Mouse (Mus musculus) embryo, embryonic 11.5 days (tissue): ENCODE data around the gene Asic1.
A peak's percentile ranks its signal among the peaks of the same experiment; 100 is the strongest.

Source experiments
- DNase-seq: peaks from one replicate; pipeline ENCODE4 v3.0.0-alpha.2; 2012; ENCODE audit warnings: low read depth, low spot score

The Asic1 gene

DNA sequence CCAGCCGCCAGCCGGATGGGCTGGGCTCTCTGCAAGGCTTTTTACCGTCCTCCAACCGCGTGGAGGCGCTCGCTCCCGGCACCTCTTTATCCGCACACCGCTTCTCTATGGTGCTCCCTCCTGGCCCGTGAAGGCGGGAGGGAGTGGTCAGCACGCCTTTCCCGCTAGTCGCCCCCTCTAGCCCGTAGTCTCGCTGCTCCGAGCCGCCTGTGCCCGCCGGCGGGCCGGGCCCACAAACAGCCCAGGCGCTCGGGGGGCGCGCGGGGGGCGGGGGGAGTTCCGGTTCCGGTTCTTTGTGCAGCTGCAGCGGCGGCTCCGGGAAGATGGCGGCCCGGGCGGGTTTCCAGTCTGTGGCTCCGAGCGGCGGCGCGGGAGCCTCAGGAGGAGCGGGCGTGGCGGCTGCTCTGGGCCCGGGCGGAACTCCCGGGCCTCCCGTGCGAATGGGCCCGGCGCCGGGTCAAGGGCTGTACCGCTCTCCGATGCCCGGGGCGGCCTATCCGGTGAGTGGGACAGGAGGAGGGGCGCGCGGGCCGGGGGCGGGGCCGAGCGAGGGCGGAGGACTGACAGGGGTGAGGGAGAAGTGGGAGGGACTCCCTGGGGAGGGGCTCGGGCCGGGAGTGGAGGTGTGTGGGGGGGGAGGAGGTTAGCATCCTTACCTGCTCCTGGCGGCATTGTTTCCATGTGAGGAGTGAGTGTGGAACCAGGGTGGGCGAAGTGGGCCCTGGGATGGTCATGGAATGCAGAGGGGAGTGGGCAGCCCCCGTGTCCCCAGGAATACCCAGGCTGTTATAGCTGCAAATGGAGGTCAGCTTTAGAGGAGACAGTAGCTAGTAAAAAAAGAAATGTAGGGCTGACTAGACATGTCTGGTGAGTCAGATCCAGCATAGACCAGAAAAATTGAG lies 32.1 kb downstream of the Asic1 start, which contains the start of gene Smarcd1:
Gene Smarcd1 (plus strand): TSS at position 131 of the 902 bp plus-strand sequence.
- DNase-seq = peak; percentile 93

- DNase-seq = no peak
Observed at GRCm38 (mm10) chr15:99703104-99703503, 32.9 kb downstream of the Asic1 start.

GRCm38 (mm10) chr15:99703676-99704040 lies 33.5 kb downstream of the Asic1 start:
- no peak for DNase-seq

DNA sequence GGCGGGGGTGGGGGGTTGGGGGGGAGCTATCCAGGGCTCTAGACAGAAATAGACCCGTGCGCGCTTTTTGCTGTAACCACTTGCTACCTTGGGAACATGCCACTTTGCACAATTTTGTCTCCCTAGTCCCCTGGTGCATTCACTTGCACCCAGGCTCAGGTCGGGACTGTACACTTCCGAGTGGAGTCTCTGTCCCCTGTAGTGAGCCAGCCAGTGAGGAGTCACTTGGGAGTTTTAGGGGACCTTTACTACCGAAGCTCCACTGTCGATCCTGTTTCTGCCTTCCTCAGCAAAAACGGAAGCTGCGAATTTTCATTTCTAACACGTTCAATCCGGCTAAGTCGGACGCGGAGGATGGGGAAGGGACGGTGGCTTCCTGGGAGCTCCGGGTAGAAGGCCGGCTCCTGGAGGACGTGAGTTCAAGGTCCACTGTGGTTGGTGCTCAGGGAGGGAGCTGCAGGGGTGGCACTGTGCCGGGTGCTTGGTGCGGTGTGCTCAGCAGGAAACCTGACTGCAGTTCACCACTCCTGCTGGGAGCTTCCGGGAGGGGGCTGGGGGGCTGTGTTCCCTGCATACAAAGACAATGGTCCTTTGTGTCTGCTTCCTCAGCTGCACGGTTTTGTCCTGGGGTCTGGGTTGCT lies 34.0 kb downstream of the Asic1 start:
- DNase-seq = no peak

GRCm38 (mm10) chr15:99704881-99705280 lies 34.7 kb downstream of the Asic1 start:
- DNase-seq = no peak

GRCm38 (mm10) chr15:99705440-99706048 lies 35.4 kb downstream of the Asic1 start, which contains the start of gene Gm17349:
TSS of gene Gm17349 (minus strand) at chr15:99705490.
- no peak for DNase-seq

DNA sequence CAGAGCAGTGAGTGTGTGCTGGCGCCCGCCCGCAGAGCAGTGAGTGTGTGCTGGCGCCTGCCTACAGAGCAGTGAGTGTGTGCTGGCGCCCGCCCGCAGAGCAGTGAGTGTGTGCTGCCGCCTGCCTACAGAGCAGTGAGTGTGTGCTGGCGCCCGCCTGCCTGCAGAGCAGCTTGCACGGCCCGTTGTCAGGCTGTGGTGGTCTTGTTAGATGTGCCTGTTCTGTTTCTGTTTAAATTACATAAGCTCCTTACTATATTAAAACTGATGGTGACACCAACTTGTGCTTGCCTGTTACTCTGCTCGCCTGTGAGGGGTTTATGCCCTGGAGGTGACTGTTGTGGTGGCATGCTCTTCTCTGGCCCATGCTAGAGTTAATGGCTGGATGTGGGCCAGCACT lies 38.0 kb downstream of the Asic1 start:
- DNase-seq = no peak

DNA sequence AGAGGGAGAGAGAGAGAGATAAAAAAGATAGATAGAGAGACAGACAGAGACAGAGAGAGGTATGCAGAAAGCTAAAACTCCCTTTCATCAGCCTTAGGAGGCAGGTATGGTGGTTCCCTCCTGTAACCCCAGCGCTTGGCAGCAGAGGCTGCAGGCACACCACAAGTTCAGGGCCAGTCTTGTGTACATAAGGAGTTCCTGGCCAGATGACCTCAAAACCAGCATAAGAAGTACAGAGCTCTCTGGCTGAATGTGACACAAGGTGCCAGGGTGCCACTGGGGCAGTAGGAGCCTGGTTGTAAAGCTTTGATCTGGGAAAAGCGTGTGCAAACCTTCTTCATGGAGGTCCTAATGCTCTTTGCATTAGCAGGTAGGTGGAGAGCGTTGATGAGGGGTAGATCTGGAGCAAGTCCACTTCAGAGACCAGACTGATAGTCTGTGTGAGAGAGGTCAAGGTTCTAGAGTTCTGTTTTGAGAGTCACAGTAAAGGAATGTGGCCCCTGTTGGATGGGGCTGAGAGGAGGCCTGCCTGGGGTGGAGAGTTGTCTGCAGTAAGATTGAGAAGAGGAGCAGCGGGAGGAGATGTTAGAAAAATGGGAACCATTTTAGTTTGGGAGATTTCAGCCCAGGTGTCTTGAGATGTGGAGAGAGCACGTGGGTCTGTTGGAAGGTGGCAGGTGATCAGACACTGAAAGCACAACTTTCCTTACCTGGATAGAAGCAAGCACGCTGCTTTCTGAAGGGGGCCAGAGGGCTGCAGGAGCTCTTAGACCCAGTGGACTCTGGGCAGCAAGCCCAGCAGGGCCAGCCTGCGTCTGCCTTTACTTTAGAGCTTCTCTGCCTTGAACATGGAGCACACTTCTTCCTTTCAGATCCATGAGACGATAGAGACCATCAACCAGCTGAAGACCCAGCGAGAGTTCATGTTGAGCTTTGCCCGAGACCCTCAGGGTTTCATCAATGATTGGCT lies 40.3 kb downstream of the Asic1 start:
- DNase-seq = no peak

DNA sequence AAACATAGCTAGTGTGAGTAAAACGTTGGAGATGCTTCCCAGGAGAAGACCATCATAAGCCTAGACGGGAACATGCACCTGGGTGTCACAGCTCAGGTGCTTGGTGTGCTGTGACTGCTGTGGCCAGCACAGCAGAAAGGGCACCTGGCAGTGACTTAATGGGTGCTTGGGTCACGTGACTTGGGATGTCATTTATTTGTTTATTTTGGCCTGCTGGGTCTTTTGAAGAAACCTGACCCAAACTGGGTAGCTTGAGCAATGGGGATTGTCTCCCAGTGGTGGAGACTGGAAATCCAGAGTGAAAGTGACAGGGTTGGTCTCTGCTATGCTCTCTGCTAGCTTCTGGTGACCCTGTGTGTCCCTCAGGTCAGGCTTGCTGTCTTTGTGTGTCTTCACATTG lies 41.3 kb downstream of the Asic1 start:
- no peak for DNase-seq

DNA sequence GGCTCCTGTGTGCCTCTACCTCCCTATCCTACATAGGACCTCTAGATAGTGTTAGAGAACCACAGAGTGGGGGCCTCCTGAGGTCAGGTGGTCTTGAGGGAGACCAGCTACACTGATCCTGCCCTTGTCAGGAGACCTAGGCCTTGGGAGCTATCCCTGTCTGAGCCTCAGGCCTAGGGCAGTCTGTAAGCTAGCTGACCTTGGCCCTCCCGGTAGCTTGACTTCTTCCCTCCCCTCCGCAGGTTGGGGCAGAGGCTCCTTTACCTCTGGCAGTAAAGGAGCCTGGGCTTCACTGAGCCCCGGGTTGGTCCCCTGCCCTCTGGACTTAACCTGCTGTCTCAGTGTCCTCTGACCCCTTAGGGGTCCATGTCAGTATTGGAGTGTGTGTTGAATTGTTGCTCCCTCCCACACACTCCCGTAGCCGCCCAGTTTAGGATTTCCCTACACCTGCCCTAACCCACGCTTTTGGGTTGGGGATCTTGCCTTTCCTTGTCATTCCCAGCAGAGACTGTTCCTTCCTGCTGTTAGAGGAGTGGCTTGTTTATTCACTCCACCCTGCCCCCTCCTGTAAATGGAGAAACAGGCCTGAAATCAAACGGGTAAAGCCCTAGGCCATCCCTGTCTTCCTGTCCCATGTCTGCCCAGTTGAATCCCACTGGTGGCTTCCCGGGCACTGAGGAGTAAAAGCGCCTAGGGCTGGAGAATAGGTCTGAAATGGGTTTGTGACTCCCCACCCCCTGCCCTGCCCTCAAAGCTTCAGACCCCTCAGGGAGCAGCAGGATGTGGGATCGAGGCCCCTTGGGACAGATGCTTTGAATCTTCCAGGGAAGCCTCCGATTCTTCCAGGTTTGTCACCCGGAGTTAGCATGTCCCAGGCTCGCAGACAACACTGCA lies 42.7 kb downstream of the Asic1 start:
- no peak for DNase-seq

DNA sequence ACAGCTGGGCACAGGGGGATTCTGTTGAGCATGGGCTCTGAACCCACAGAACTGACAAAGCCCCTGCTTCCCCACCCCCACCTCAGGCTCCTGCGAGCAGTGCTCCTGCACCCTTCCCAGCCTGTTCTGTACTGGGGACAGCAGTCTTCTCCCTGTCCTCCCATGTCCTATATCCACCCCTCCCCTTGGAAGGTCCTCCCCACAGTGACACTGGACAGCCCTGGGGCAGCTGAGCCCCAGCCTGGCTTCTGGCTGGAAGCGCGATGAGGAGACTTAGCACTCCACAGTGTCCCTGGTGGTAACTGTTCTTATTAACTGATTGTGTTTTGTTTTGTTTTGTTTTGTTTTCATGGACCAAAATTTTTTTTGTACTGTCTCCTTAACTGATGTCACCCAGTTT lies 43.4 kb downstream of the Asic1 start:
- no peak for DNase-seq

- no peak for DNase-seq
Observed at GRCm38 (mm10) chr15:99714206-99714605, 44.0 kb downstream of the Asic1 start.

- DNase-seq = peak; percentile 67
Observed at GRCm38 (mm10) chr15:99714858-99715257, 44.7 kb downstream of the Asic1 start.

- DNase-seq = no peak
Observed at GRCm38 (mm10) chr15:99715361-99715865, 45.2 kb downstream of the Asic1 start.

DNA sequence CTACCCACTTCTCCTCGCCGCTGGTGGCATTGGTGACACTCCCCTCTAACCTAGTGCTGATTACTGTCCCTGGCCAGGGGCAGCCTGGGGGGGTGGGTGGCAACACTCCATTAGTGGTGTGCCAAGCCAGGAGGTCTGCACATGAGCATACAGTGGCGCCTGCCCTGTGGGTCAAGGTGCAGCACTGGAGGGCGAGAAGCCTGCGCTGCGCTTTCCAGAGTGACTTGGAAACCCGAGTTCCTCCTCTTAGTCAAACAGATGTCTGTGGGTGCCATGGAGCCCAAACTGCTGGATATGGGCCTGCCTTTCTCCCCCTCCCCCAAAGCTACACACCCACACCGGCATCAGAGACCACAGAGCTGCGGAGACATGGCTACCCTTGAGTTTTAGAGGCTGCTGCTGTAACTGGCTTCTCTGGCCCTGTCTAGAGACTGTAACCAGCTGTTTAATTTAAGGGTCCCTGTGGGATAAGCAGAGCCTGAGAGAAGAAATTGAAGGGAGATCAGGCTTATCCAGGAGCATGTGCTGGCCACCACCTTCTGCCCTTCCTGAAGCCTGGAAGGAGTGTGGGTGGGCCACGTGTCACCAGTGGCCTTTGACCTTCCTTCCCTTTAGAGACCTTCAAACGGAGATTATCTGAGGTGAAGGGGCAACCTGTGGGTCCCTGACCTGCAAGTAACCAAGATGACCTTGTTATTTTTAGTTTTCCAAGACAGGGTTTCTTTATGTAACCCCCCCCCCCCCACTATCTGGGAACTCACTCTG lies 46.0 kb downstream of the Asic1 start:
- no peak for DNase-seq

DNA sequence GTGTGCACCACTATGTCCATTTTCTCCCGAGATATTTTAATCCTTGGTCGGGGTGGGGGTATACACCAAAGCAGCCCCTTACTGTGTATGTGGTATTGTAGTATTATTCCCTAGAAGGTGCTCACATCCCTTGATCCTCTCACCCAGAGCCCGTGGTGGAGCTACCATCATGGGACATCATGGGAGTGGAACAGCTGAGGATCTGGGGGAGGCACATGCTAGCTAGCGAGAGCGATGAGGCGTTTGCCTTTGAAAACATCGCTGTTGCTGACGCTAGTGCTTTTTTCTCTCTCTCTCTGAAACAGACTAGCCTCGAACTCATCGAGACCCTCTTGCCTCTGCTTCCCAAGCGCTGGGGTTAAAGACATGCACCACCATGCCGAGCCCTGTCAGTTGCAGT lies 46.6 kb downstream of the Asic1 start:
- no peak for DNase-seq

DNA sequence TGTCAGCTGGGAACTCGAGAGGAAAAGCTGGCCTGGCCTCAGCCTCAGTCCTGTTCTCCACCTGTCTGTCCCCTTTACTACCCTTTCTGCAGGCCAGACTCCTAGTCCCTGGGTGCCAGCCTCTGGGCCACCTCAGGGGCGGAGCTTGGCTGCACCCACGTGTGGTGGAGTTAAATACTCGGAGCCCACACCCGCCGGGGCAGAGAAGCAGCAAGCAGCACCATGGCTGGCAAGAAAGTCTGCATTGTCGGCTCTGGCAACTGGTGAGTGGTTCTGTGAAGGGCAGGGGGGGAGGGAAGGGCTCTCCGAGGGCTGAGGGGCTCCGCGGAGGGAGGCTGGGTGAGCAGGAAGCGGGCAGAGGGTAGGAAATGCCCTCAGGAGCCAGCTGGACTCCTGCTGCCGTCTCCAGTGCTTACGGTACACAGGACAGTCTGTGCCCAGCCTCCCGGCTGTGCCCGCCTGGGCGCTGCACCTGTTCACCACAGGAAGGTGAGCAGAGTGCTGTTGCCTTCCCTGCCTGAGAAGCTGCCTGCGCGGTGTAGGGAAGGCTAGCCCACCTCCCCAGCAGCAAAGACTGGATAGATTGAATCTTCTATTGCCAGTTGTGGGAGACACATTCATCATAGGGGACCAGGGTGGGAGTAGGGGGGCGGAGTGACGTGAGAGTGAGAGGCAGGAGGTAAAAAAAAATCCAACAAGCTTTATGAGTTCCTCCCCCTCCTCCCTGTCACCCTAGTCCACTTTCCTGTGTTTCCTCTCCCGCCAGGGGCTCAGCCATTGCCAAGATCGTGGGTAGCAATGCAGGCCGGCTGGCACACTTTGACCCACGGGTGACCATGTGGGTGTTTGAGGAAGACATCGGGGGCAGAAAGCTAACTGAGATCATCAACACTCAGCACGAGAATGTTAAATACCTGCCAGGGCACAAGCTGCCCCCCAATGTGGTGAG lies 47.5 kb downstream of the Asic1 start, which contains the start of gene Gpd1:
Gene Gpd1 (plus strand): TSS at position 130 of the 949 bp plus-strand sequence.
- DNase-seq = no peak

DNA sequence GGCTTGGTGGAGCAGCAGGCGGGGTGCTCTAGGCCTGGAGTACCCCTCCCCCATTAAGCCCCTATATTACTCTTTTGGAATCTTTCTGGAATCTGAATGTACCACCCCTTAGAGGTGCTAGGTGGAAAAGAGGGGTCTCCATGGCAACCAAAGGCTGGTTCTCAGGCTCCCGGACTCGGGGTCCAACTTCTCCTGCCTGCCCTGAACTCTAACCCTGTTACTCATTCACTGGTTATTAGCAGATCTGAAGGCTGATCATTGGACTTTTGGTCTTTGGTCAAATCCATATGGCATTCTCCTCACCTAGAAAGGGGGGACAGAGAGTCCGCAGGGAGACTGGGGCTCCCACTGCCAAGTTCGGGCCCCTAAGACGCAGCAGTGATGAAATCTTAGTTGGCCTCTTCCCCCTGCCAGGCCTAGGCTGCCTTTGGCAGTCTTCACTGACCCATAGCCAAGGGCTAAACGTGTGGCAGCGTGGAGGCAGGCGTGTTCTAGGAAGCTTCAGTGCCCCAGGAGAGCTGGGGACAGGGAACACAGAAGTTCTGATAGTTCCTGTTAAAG lies 48.4 kb downstream of the Asic1 start:
- no peak for DNase-seq
